Mouse (Mus musculus) embryonic facial prominence, embryonic 10.5 days (tissue): ENCODE measurements around the gene Zfp691. TPM values are rescaled to one million over a fixed set of nuclear protein-coding genes. Genes with fewer than 3 reads are reported as not detected.

Source experiments
- DNase-seq: peaks from one replicate; pipeline ENCODE4 v3.0.0-alpha.2; 2017; ENCODE audit warnings: low spot score
- H3K27ac ChIP-seq: fragments of 300-500 bp; sonication (generic); replicated peaks from 2 replicates; pipeline ENCODE4 v1.5.1; 2016; ENCODE audit warnings: mild to moderate bottlenecking
- H3K27me3 ChIP-seq: fragments of 300-500 bp; sonication (generic); replicated peaks from 2 replicates; pipeline ENCODE4 v1.6.1; 2016; ENCODE audit warnings: low read depth, mild to moderate bottlenecking; ENCODE audit not compliant: poor library complexity, severe bottlenecking
- H3K36me3 ChIP-seq: fragments of 300-500 bp; sonication (generic); replicated peaks from 2 replicates; pipeline ENCODE4 v1.6.1; 2016; ENCODE audit warnings: mild to moderate bottlenecking, moderate library complexity
- H3K4me1 ChIP-seq: fragments of 300-500 bp; sonication (generic); 2 replicates; pipeline ENCODE4 v1.6.1; 2016
- H3K4me3 ChIP-seq: fragments of 300-500 bp; sonication (generic); 2 replicates; pipeline ENCODE4 v1.5.1; 2016; ENCODE audit warnings: mild to moderate bottlenecking, moderate library complexity
- H3K9me3 ChIP-seq: fragments of 300-500 bp; sonication (generic); 2 replicates; pipeline ENCODE4 v1.6.1; 2016; ENCODE audit warnings: mild to moderate bottlenecking
- WGBS: fragments of 180-500 bp; shearing (Covaris S2); methylation state at CpG from one replicate; pipeline ENCODE4 v1.1.7; 2016; 5-methylcytosine and 5-hydroxymethylcytosine counted together
- polyA plus RNA-seq: library from polyadenylated mRNA; unstranded; fragments of >200 nt; fragmentation: Nextera tagmentation; extraction: Ambion mirVana; gene quantifications from 2 replicates; pipeline ENCODE4 v1.2.1, GENCODE M21; 2016

Gene Zfp691
- polyA plus RNA-seq = 11.4 and 13.9 TPM in 2 replicates

DNA sequence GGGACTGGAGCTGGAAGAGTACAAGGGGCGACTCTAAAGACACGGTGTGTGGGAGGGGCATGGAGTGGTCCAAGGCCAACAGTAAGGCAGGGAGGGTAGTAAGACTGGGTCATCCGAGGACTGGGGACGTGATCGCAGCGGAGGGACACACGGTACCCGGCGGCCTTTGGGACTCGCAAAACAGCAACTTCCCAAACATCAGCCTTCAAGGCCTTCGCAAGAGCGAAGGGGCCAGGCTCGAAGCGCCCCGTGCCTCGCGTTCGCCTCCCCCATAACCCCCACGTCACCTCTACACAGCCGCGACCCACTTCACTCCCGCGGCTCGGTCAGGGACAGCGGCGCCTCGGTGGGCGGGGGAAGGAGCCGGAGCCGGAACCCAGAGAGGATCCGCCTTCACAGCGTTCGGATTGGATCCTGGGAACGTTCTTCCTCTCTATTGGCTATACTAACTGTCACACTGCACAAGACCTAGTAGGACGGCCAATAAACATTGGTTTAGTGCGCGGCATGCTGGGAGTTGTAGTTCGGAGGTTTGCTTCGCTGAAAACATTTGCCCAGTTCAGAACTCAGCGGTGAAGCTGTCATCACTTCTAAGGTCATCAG lies at the start of gene Zfp691:
Gene Zfp691, minus strand, starts transcription at position 345 of the 603 bp plus-strand sequence.
- H3K27me3 ChIP-seq = no peaks in the 10 kb centered on the region
- peaks cover 12% of the 10 kb centered on the region for H3K4me1 ChIP-seq
- no peaks in the 10 kb centered on the region for H3K9me3 ChIP-seq
- H3K4me3 ChIP-seq = peak within 1 kb of the TSS; percentile 80
- WGBS = under 1% methylated on average over 40 of the region's 40 CpGs
- peak within 1 kb of the TSS; percentile 89 for H3K27ac ChIP-seq
- H3K36me3 ChIP-seq = peaks cover 33% of the 10 kb centered on the region
- DNase-seq = peak; percentile 94

DNA sequence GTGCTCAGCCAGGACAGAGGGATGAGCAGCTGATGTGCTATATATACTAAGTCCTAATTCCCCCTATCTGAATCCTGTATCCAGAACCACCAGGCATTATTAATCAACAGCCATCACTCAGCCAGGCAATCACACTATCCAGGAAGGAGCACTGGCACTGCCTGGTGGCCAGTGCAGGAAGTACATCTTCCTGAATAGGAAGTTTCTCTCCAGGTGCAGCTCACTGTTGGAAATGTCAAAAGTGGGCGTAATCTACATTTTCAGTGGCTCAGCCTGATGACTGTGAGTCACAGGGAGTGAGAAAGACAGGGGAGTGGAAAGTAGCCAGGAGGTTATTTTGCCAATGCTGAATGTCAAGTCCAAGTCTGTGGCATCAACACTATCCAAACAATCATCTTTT lies 49.7 kb upstream of the Zfp691 start:
- 90% methylated on average over 1 of the region's 1 CpGs for WGBS
- Histone ChIP-seq H3K4me3 (no peak overlapping the region), H3K4me1 (no peaks in the 10 kb centered on the region; the same call in 1 of the 2 replicates), H3K9me3 (no peaks in the 10 kb centered on the region), H3K36me3 (peaks cover 66% of the 10 kb centered on the region), H3K27ac (no peak overlapping the region), H3K27me3 (no peaks in the 10 kb centered on the region)
- peak; percentile 23 for DNase-seq

DNA sequence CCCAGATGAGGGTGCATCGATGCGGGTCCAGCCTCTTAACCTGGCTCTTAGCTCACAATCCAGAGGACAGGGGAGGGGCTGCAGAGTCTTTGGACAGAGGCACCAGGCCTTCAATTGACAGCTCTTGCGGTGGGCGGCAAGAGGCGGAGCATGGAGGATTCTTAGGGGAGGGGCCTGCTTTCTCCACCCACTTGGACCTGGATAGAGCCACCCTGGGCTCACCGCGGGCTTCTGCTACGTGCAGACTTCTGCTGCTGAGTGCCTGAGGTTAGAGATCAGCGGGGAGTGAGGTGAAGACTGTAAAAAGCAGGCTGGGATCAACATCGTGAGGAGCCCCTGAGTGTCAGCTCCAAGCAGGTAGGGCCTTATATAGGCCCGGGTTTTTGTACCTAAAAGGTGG lies 44.2 kb upstream of the Zfp691 start, which contains the start of gene Tmem269:
Gene Tmem269, minus strand, starts transcription at position 49 of the 400 bp plus-strand sequence.
- Histone ChIP-seq H3K9me3 (no peaks in the 10 kb centered on the region), H3K36me3 (peaks cover 11% of the 10 kb centered on the region), H3K4me1 (peaks cover 9% of the 10 kb centered on the region), H3K27me3 (no peaks in the 10 kb centered on the region), H3K27ac (no peak within 1 kb of the TSS), H3K4me3 (peak within 1 kb of the TSS; percentile 11; the same call in 1 of the 2 replicates)
- WGBS = 12% methylated on average over 11 of the region's 11 CpGs
- DNase-seq = peak; percentile 36

DNA sequence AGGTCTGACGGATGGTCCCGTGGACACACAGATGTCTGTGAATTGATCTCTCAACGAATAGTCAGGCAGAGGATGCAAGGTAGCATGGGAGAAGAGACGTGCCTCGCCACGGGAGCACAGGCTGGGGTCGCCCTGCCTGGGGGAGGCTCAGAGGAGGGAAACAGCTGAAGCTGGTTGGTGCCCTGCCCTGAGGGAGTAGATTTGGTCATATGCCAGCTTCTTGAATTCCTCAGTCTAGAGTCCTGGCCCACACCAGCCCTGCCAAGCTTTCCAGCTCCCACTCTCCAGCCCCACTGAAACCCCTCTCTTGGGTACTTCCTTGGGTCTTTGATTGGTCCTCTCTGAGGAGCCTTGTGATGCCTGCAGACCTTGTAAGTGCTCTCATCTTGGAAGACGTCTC lies 42.7 kb upstream of the Zfp691 start:
- peaks cover 9% of the 10 kb centered on the region for H3K4me1 ChIP-seq
- no peaks in the 10 kb centered on the region for H3K9me3 ChIP-seq
- H3K4me3 ChIP-seq = no peak overlapping the region
- 86% methylated on average over 8 of the region's 8 CpGs for WGBS
- DNase-seq = no peak
- H3K27ac ChIP-seq = no peak overlapping the region
- no peaks in the 10 kb centered on the region for H3K36me3 ChIP-seq
- no peaks in the 10 kb centered on the region for H3K27me3 ChIP-seq

DNA sequence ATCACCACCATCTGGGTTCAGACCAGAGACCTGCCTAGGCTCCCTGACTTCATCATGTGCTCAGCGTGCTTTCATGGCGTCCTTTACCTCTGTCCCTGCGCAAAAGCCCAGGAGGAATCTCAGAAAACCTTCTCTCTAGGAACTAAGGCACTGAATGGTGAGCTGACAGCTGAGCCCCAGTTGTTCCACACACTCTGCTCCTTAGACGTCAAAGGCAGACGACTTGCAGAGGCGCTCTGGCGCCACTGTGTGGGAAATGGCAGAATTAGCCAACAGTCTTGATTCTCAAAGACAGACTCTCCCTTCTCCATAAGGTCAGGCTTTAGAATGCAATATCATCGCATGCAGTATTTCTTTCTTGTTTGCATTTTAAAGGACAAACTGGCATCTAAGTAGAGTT lies 30.7 kb upstream of the Zfp691 start:
- Histone ChIP-seq H3K4me1 (peaks cover 5% of the 10 kb centered on the region; the same call in 1 of the 2 replicates), H3K27me3 (no peaks in the 10 kb centered on the region), H3K4me3 (no peak overlapping the region), H3K9me3 (no peaks in the 10 kb centered on the region), H3K36me3 (peaks cover 21% of the 10 kb centered on the region), H3K27ac (no peak overlapping the region)
- DNase-seq = peak; percentile 67
- WGBS = 19% methylated on average over 8 of the region's 8 CpGs

DNA sequence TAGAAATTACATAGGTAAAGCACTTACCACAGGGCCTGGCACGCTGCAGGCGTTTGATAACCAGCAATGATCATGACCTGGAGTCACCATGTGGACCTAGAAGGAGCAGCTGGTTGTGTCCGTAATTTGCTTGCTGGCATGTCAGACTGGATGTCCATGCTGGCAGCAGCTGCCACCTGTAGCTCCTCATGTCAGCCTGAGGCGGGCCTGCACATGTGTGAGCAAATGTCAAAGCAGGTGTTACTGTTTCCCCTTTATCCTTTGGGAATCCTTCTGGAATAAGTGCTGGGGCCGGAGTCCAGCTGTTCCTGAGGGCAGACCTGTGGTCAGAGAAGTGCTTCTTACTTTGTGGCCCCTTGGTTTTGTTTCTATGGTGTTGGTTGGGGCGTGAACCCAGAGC lies 24.1 kb upstream of the Zfp691 start:
- H3K9me3 ChIP-seq = no peaks in the 10 kb centered on the region
- no peaks in the 10 kb centered on the region for H3K27me3 ChIP-seq
- peaks cover 38% of the 10 kb centered on the region for H3K36me3 ChIP-seq
- H3K4me1 ChIP-seq = peaks cover 31% of the 10 kb centered on the region
- WGBS = 86% methylated on average over 6 of the region's 6 CpGs
- no peak overlapping the region for H3K4me3 ChIP-seq
- DNase-seq = no peak
- H3K27ac ChIP-seq = no peak overlapping the region

DNA sequence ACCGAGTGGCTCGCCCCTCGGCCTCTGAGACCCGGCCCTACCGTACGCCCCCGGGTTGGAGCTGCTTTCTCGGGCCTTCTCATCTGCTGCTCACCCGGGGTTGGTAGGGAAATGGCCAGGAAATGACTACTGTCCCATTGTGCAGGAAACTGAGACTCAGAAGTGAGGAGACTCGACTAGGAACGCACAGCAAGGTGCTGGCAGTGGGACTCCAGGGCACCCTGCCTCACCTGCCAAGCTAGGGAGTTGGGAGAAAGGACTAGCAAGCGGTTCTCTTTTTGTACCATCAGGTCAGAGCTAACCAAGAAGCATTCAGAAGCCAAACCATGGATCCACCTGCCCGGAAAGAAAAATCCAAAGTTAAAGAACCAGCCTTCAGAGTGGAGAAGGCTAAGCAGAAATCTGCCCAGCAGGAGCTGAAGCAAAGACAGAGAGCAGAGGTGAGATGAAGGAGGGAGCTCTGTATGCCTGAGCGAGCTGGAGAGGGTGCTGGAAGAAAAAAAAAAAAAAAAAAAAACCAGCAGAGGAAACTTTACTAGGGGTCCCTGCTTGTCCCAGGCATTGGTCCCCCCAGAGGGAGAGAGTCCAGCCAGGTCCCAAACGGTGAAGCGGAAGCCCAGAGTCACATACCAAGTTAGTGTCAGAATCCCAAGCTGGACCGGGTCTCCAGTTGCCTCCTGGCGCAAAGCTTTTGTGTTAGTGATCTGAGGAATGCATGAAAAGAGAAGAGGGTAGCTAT lies 21.8 kb upstream of the Zfp691 start:
- DNase-seq = no peak
- WGBS = 10% methylated on average over 18 of the region's 18 CpGs
- Histone ChIP-seq H3K9me3 (no peaks in the 10 kb centered on the region), H3K4me1 (peaks cover 31% of the 10 kb centered on the region), H3K36me3 (peaks cover 25% of the 10 kb centered on the region), H3K27me3 (no peaks in the 10 kb centered on the region), H3K4me3 (peak overlapping the region; percentile 86), H3K27ac (peak overlapping the region; percentile 90)

DNA sequence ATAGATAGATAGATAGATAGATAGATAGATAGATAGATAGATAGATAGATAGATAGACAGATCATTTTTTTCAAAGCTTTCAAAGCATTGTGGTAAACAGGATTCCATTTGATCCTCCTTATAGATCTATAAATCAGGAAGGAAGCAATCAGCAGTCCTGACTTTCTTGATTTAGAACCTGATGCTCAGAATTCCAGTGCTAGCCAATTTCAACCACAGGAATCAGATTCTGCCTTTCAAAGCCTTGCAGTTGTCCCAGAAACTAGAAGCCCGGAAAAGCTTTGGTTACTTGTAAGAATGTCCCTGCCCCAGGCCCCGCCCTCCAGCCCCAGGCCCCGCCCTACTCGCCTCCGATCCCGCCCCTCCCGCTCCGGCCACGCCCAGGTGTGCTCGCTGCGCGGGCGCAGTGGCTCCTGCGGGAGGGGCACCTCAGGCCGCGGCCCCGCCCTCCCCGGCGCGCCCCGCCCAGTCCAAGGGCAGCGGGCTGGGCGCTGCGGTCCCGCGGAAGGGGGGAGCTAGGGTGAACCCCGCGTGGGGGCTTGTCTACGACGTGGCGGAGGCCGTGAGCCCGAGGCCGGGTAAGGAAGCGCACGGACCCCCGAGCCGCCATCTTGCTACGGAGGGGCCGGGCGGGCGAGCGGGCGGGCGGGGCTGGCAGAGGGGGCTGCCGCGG lies 21.1 kb upstream of the Zfp691 start, which contains the start of gene Svbp:
Gene Svbp, plus strand, starts transcription at position 398 of the 673 bp plus-strand sequence.
- H3K4me3 ChIP-seq = peak within 1 kb of the TSS; percentile 86
- H3K27me3 ChIP-seq = no peaks in the 10 kb centered on the region
- WGBS = under 1% methylated on average over 47 of the region's 47 CpGs
- peak within 1 kb of the TSS; percentile 90 for H3K27ac ChIP-seq
- H3K4me1 ChIP-seq = peaks cover 31% of the 10 kb centered on the region
- H3K9me3 ChIP-seq = no peaks in the 10 kb centered on the region
- peak; percentile 97 for DNase-seq
- peaks cover 18% of the 10 kb centered on the region; the same call in 1 of the 2 replicates for H3K36me3 ChIP-seq

DNA sequence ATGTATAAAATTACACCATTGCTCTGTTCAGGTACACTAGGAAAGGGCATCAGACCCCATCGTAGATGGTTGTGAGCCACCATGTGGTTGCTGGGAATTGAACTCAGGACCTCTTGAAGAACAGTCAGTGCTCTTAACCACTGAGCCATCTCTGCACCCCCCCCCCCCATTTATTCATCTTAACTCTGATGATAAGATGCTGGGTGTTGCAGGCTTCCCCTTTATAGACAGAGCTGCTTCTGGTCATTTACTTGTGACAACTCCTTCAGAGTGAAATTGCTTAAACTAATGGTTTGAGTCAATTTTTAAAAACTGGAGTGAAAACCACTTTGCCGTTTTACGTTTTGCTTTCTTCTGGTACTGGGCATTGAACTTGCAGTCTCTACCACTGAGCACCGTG lies 18.8 kb upstream of the Zfp691 start:
- Histone ChIP-seq H3K4me1 (peaks cover 25% of the 10 kb centered on the region), H3K27me3 (no peaks in the 10 kb centered on the region), H3K4me3 (no peak overlapping the region), H3K36me3 (peaks cover 8% of the 10 kb centered on the region; the same call in 1 of the 2 replicates), H3K9me3 (no peaks in the 10 kb centered on the region), H3K27ac (no peak overlapping the region)
- WGBS = 91% methylated on average over 4 of the region's 4 CpGs
- DNase-seq = no peak

DNA sequence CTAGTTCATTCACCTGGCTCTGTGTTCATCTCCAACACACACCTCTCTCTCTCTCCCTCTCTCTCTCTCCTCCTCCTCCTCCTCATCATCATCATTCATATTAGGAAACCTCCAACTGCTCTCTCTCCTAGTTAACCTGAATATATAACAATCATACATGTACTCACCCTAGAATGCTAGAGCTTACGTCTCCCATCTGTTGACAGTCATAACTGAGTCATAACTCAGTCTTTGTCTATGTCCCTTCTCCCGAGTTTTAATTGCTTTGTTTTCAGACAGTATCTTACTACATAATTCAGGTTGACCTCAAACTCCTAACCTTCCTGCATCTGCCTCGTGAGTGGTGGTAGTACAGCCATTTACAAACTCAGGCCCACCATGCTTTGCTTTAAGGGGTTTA lies 17.3 kb upstream of the Zfp691 start:
- Histone ChIP-seq H3K4me3 (no peak overlapping the region), H3K27me3 (no peaks in the 10 kb centered on the region), H3K27ac (no peak overlapping the region), H3K9me3 (no peaks in the 10 kb centered on the region), H3K4me1 (peaks cover 12% of the 10 kb centered on the region), H3K36me3 (no peaks in the 10 kb centered on the region)
- DNase-seq = no peak
- 73% methylated on average over 3 of the region's 3 CpGs for WGBS

DNA sequence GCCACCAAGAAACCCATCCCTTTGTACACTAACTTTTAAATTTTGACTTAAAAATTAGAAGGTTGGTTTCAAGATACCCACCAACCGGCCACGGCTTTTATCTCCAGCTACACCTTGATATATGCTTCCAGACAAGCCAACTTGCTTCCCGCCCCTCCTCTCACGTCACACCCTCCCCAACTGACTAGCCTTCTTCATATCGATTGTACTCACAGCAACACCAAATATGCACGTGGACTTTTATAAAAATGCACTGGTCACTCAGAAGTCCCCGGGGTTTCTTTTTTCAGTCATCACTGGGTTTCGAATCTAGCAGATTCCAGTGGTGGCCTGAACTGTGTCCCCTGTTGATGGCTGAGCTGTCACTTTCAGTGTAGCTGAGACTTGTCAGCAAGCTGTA lies 16.6 kb upstream of the Zfp691 start:
- Histone ChIP-seq H3K9me3 (no peaks in the 10 kb centered on the region), H3K27me3 (no peaks in the 10 kb centered on the region), H3K27ac (no peak overlapping the region), H3K36me3 (no peaks in the 10 kb centered on the region), H3K4me1 (peaks cover 6% of the 10 kb centered on the region; the same call in 1 of the 2 replicates), H3K4me3 (no peak overlapping the region)
- 89% methylated on average over 8 of the region's 8 CpGs for WGBS
- DNase-seq = no peak

DNA sequence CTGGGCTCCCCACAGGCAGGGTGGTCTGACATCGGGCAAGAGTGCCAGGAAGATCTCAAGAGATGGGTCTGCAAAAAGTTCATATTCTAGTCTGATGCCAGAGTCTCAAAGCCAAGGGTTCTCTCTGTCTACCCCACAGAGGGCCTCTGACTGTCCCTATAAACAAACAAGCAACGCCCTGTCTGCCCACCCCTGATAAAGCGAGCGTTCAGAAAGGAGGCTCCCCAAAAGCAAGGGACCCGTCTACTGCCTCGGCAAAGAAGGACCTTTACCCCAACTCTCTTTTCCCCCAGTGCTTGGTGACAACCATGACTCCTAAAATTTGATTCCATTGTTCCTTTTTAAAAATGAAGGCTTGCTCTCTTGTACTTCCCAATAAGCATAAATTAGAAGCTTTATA lies 15.9 kb upstream of the Zfp691 start, which contains the start of gene Ermap:
Gene Ermap, minus strand, starts transcription at position 148 of the 400 bp plus-strand sequence.
- H3K4me1 ChIP-seq = no peaks in the 10 kb centered on the region
- no peak within 1 kb of the TSS for H3K4me3 ChIP-seq
- H3K36me3 ChIP-seq = no peaks in the 10 kb centered on the region
- WGBS = 77% methylated on average over 6 of the region's 6 CpGs
- no peak within 1 kb of the TSS for H3K27ac ChIP-seq
- no peaks in the 10 kb centered on the region for H3K9me3 ChIP-seq
- H3K27me3 ChIP-seq = no peaks in the 10 kb centered on the region
- DNase-seq = no peak
